In genomic region chr1:37871704-37872103, GRCm38 (mm10) we compare ENCODE assay signal across 8 mouse cellular contexts. TPM values are rescaled to one million over a fixed set of nuclear protein-coding genes. Genes with fewer than 3 reads are reported as not detected.
DNase-seq lines count a peak whose midpoint lies in the region; ATAC-seq and TF ChIP-seq lines count a peak whose summit lies in the region.

Gene Lipt1, plus strand, starts transcription at chr1:37871738.

- no peak for TF ChIP-seq RAD21 in CH12.LX (IDR thresholded peaks at IDR 0.05; ENCODE audit: low read depth, low read length)

- ATAC-seq in frontal cortex, adult (ENCODE audit: low TSS enrichment) = peak; percentile 24
- no peak for ATAC-seq in embryonic facial prominence, embryonic 12.5 days (ENCODE audit: insufficient number of reproducible peaks, insufficient read depth, low FRiP score, low TSS enrichment)
- ATAC-seq in lung, embryonic 14.5 days (ENCODE audit: insufficient read depth) = peak; percentile 78
- ATAC-seq in stomach, embryonic 14.5 days (ENCODE audit: insufficient number of reproducible peaks, insufficient read depth, low FRiP score, low read depth) = peak; percentile 65; the same call in 1 of the 2 replicates

- in situ Hi-C loops in CH12.LX (cut with MboI; ENCODE audit: low pct_ligation_motif_present, low pct_unique_long_range_greater_than_20kb, low sequenced_read_pairs) = loop anchor here (10.0 kb wide), 2 partner anchors 187 to 253 kb away; partner anchors contain the start of gene Rev1

- H3K27ac ChIP-seq in CH12.LX (ENCODE audit: insufficient read depth, low read depth) = no peak within 1 kb of the TSS
- H3K27ac ChIP-seq in embryonic facial prominence, embryonic 12.5 days = peak within 1 kb of the TSS; percentile 63
- peak within 1 kb of the TSS; percentile 84 for H3K27ac ChIP-seq in lung, embryonic 14.5 days (ENCODE audit: low read depth)
- H3K27ac ChIP-seq in stomach, embryonic 14.5 days (ENCODE audit: low read length) = peak within 1 kb of the TSS; percentile 72

- 10% methylated on average over 7 of the region's 7 CpGs for WGBS in embryonic facial prominence, embryonic 12.5 days
- 5% methylated on average over 7 of the region's 7 CpGs for WGBS in lung, embryonic 14.5 days
- 5% methylated on average over 7 of the region's 7 CpGs for WGBS in stomach, embryonic 14.5 days

- no peaks in the 10 kb centered on the region for H3K79me2 ChIP-seq in CH12.LX (replicated peaks; ENCODE audit: control insufficient read depth, extremely low read depth, insufficient read depth, poor library complexity, severe bottlenecking)

- dilution Hi-C loops in CH12.LX (cut with MboI; ENCODE audit: extremely low pct_ligation_motif_present, extremely low pct_unique_long_range_greater_than_20kb, low sequenced_read_pairs) = no loop called here

- TF ChIP-seq POLR2A in CH12.LX (IDR thresholded peaks at IDR 0.05; ENCODE audit: low read depth, low read length) = no peak

- H3K36me3 ChIP-seq in CH12.LX (replicated peaks in 1 of 2; ENCODE audit: control insufficient read depth in 1 of 2, insufficient read depth in 1 of 2, low read length in 1 of 2) = peaks cover 15 to 20% of the 10 kb centered on the region in 2 experiments
- peaks cover 18% of the 10 kb centered on the region for H3K36me3 ChIP-seq in embryonic facial prominence, embryonic 12.5 days
- peaks cover 20% of the 10 kb centered on the region; the same call in 1 of the 2 replicates for H3K36me3 ChIP-seq in lung, embryonic 14.5 days (ENCODE audit: insufficient read depth)
- peaks cover 12% of the 10 kb centered on the region; the same call in 1 of the 2 replicates for H3K36me3 ChIP-seq in stomach, embryonic 14.5 days (ENCODE audit: control insufficient read depth, insufficient read depth, low read length)

- peaks cover 4% of the 10 kb centered on the region for H3K9me3 ChIP-seq in CH12.LX (replicated peaks; ENCODE audit: low read length)
- H3K9me3 ChIP-seq in embryonic facial prominence, embryonic 12.5 days = peaks cover 10% of the 10 kb centered on the region
- H3K9me3 ChIP-seq in lung, embryonic 14.5 days (ENCODE audit: low read depth, low read length) = peaks cover 4% of the 10 kb centered on the region; the same call in 1 of the 2 replicates
- 0 out of 2 replicates have a peak, but pooled peaks cover 6% of the 10 kb centered on the region for H3K9me3 ChIP-seq in stomach, embryonic 14.5 days (ENCODE audit: control insufficient read depth, low read depth, low read length)

- H3K9ac ChIP-seq in CH12.LX (ENCODE audit: insufficient read depth, low read depth) = peak within 1 kb of the TSS; percentile 53
- peak within 1 kb of the TSS; percentile 41; the same call in 1 of the 2 replicates for H3K9ac ChIP-seq in embryonic facial prominence, embryonic 12.5 days
- peak within 1 kb of the TSS; percentile 56 for H3K9ac ChIP-seq in lung, embryonic 14.5 days
- H3K9ac ChIP-seq in stomach, embryonic 14.5 days (replicated peaks; ENCODE audit: low read depth, low read length) = peak within 1 kb of the TSS; percentile 33; the same call in 1 of the 2 replicates

- peaks cover 2 to 11% of the 10 kb centered on the region in 2 experiments; a peak in 2 of 4 replicates for H3K4me1 ChIP-seq in CH12.LX (ENCODE audit: control insufficient read depth in 1 of 2, insufficient read depth in 2 of 2)
- no peaks in the 10 kb centered on the region for H3K4me1 ChIP-seq in embryonic facial prominence, embryonic 12.5 days
- H3K4me1 ChIP-seq in lung, embryonic 14.5 days (ENCODE audit: insufficient read depth) = no peaks in the 10 kb centered on the region
- no peaks in the 10 kb centered on the region for H3K4me1 ChIP-seq in stomach, embryonic 14.5 days (ENCODE audit: control insufficient read depth, insufficient read depth, low read length)

- TF ChIP-seq CTCF in CH12.LX (conservative IDR thresholded peaks at IDR 0.05 in 1 of 2, IDR thresholded peaks at IDR 0.05 in 1 of 2; ENCODE audit: low read depth in 2 of 2, low read length in 2 of 2) = no peak
- TF ChIP-seq CTCF in lung, embryonic 14.5 days (IDR thresholded peaks at IDR 0.05; ENCODE audit: low read depth) = no peak

- no peak for DNase-seq in frontal cortex, postnatal 25 days (ENCODE audit: low spot score in 2 of 2)
- no peak for DNase-seq in CH12.LX (ENCODE audit: extremely low read depth)
- DNase-seq in heart, postnatal 36 days = peak in 1 of 2 experiments; percentile 26
- DNase-seq in lung, embryonic 14.5 days = no peak
- DNase-seq in cerebellum, adult 11 months = no peak

- intact Hi-C loops in heart, postnatal 36 days (cut with DNase I) = loop anchor here (2.0 kb wide), 1 partner anchor 17 kb away; no protein-coding TSS in a partner anchor

- peak within 1 kb of the TSS; percentile 97 for H3K4me2 ChIP-seq in CH12.LX (ENCODE audit: insufficient read depth, low read depth, poor library complexity, severe bottlenecking)
- peak within 1 kb of the TSS; percentile 52 for H3K4me2 ChIP-seq in embryonic facial prominence, embryonic 12.5 days (replicated peaks)
- H3K4me2 ChIP-seq in lung, embryonic 14.5 days = peak within 1 kb of the TSS; percentile 65
- H3K4me2 ChIP-seq in stomach, embryonic 14.5 days (replicated peaks; ENCODE audit: low read depth, low read length) = peak within 1 kb of the TSS; percentile 74

- H3K4me3 ChIP-seq in CH12.LX (replicated peaks in 1 of 3; ENCODE audit: low read depth in 2 of 3, low read length in 2 of 3, poor library complexity in 1 of 3) = peak within 1 kb of the TSS; percentile 53 to 69 (median 61)
- peak within 1 kb of the TSS; percentile 47 for H3K4me3 ChIP-seq in embryonic facial prominence, embryonic 12.5 days
- H3K4me3 ChIP-seq in lung, embryonic 14.5 days (ENCODE audit: low read depth, low read length) = peak within 1 kb of the TSS; percentile 46
- H3K4me3 ChIP-seq in stomach, embryonic 14.5 days (ENCODE audit: low read depth, low read length) = peak within 1 kb of the TSS; percentile 51

- TF ChIP-seq EP300 in CH12.LX (IDR thresholded peaks at IDR 0.05; ENCODE audit: low read length) = no peak

- H3K27me3 ChIP-seq in CH12.LX (replicated peaks) = peaks cover 14% of the 10 kb centered on the region
- no peaks in the 10 kb centered on the region for H3K27me3 ChIP-seq in embryonic facial prominence, embryonic 12.5 days
- H3K27me3 ChIP-seq in lung, embryonic 14.5 days (ENCODE audit: insufficient read depth, low read length) = no peaks in the 10 kb centered on the region
- H3K27me3 ChIP-seq in stomach, embryonic 14.5 days (ENCODE audit: control insufficient read depth, insufficient read depth, low read length) = no peaks in the 10 kb centered on the region

TF ChIP-seq in CH12.LX, 34 proteins besides CTCF, POLR2A, EP300 and RAD21:
- peak; percentile 59; the same call in 1 of the 2 replicates for TF ChIP-seq MEF2A (IDR thresholded peaks at IDR 0.05; ENCODE audit: borderline replicate concordance, low read depth, low read length)
- no peak for TF ChIP-seq MXI1 (IDR thresholded peaks at IDR 0.05; ENCODE audit: low read depth, low read length)

RNA-seq across cellular contexts. Expression of gene Lipt1, which starts in this region (rescaled TPM):
- total RNA-seq in CH12.LX (2012; rRNA removed) (7.9 and 8.6 TPM in 2 replicates), CH12.LX (2014; rRNA removed) (12.4 and 13.2 TPM in 2 replicates)
- polyA plus RNA-seq in CH12.LX (2012; ENCODE audit: insufficient read length, low read depth) = 7.5 and 8.1 TPM in 2 replicates
- polyA plus RNA-seq in embryonic facial prominence, embryonic 12.5 days (2016; fragmentation: Nextera tagmentation; extraction: Ambion mirVana) = 8.5 and 9.1 TPM in 2 replicates
- 10 to 100 TPM; 12.2 to 12.3 TPM for total RNA-seq in heart, postnatal 36 days (2021)
- polyA plus RNA-seq in lung, embryonic 14.5 days (2014; fragmentation: Nextera tagmentation; extraction: Ambion mirVana) = 7.2 and 9.4 TPM in 2 replicates
- 8.5 and 10.2 TPM in 2 replicates for polyA plus RNA-seq in stomach, embryonic 14.5 days (2014; fragmentation: Nextera tagmentation; extraction: Ambion mirVana)
